8 mouse cellular contexts compared by ENCODE assay signal in genomic region chr3:90586906-90587305, GRCm38 (mm10). TPM values are rescaled to one million over a fixed set of nuclear protein-coding genes. Genes with fewer than 3 reads are reported as not detected.
DNase-seq lines count a peak whose midpoint lies in the region; ATAC-seq and TF ChIP-seq lines count a peak whose summit lies in the region.

No protein-coding gene starts in this region.

- H3K79me2 ChIP-seq in liver, adult 2 months (ENCODE audit: control insufficient read depth, insufficient read depth, low read length): no peaks in the 10 kb centered on the region

- H3K27ac ChIP-seq in ES-E14 (ENCODE audit: insufficient read depth, low read depth, low read length, poor library complexity, severe bottlenecking): no peak overlapping the region
- peak overlapping the region; percentile 55 for H3K27ac ChIP-seq in heart, embryonic 16.5 days (ENCODE audit: low read length)
- no peak overlapping the region for H3K27ac ChIP-seq in liver, adult 2 months (replicated peaks; ENCODE audit: insufficient read depth, low read depth, low read length)
- peak overlapping the region; percentile 71 for H3K27ac ChIP-seq in small intestine, adult 2 months (ENCODE audit: insufficient read depth, low read depth, low read length)

- no peak overlapping the region for H3K9ac ChIP-seq in ES-E14 (ENCODE audit: insufficient read depth, low read depth, low read length, poor library complexity, severe bottlenecking)
- peak overlapping the region; percentile 38; the same call in 1 of the 2 replicates for H3K9ac ChIP-seq in heart, embryonic 16.5 days (ENCODE audit: low read length)
- H3K9ac ChIP-seq in liver, adult 2 months (ENCODE audit: low read depth, low read length): no peak overlapping the region

- no peak for TF ChIP-seq POLR2A in liver, adult 2 months (IDR thresholded peaks at IDR 0.05; ENCODE audit: extremely low read depth, insufficient read depth, low read length)
- no peak for TF ChIP-seq POLR2A in small intestine, adult 2 months (IDR thresholded peaks at IDR 0.05; ENCODE audit: low read depth, low read length)

- no peak for TF ChIP-seq CTCF in liver, adult 2 months (IDR thresholded peaks at IDR 0.05; ENCODE audit: low read depth, low read length)
- TF ChIP-seq CTCF in small intestine, adult 2 months (IDR thresholded peaks at IDR 0.05; ENCODE audit: extremely low read depth, insufficient read length, insufficient replicate concordance, low read depth, low read length): no peak

- H3K4me2 ChIP-seq in heart, embryonic 16.5 days (ENCODE audit: low read depth, low read length): no peak overlapping the region

- in situ Hi-C loops in ES-E14 (cut with MboI; ENCODE audit: low sequenced_read_pairs in 2 of 2, unreplicated experiment in 2 of 2): no loop called here

- peaks cover 3 to 15% of the 10 kb centered on the region in 2 experiments; a peak in 1 of 4 replicates for H3K4me1 ChIP-seq in ES-E14 (ENCODE audit: control insufficient read depth in 2 of 2, insufficient read depth in 2 of 2, low read length in 2 of 2, poor library complexity in 1 of 2)
- peaks cover 9% of the 10 kb centered on the region; the same call in 1 of the 2 replicates for H3K4me1 ChIP-seq in heart, embryonic 16.5 days (ENCODE audit: control insufficient read depth, insufficient read depth, low read length)
- no peaks in the 10 kb centered on the region for H3K4me1 ChIP-seq in liver, adult 2 months (ENCODE audit: control insufficient read depth, insufficient read depth, low read length)
- peaks cover 30% of the 10 kb centered on the region for H3K4me1 ChIP-seq in small intestine, adult 2 months (ENCODE audit: control insufficient read depth, insufficient read depth, insufficient read length, low read length)

- DNase-seq in ES-E14 (ENCODE audit: low read depth, low spot score): peak; percentile 58
- peak; percentile 86 for DNase-seq in adrenal gland, postnatal 25 days
- DNase-seq in liver, adult 2 months (ENCODE audit: extremely low read depth, low read depth, low spot score): peak; percentile 6
- DNase-seq in urinary bladder, postnatal 4 days (ENCODE audit: low spot score in 2 of 2): peak; percentile 84 to 85
- no peak for DNase-seq in retina, embryonic 14.5 days (ENCODE audit: low spot score)
- DNase-seq in right cerebral cortex, postnatal 25 days: no peak

- peak; percentile 67 for ATAC-seq in heart, embryonic 16.5 days (replicated peaks; ENCODE audit: extremely low read depth, insufficient read depth, low FRiP score)

- no peaks in the 10 kb centered on the region for H3K27me3 ChIP-seq in heart, embryonic 16.5 days (ENCODE audit: control insufficient read depth, insufficient read depth, low read length)
- no peaks in the 10 kb centered on the region for H3K27me3 ChIP-seq in liver, adult 2 months (ENCODE audit: control insufficient read depth, insufficient read depth, low read length)
- H3K27me3 ChIP-seq in small intestine, adult 2 months (ENCODE audit: control insufficient read depth, insufficient read depth, low read length): no peaks in the 10 kb centered on the region

- H3K9me3 ChIP-seq in ES-E14 (ENCODE audit: control insufficient read depth, insufficient read depth, low read depth, low read length): no peaks in the 10 kb centered on the region
- 0 out of 2 replicates have a peak, but pooled peaks cover 2% of the 10 kb centered on the region for H3K9me3 ChIP-seq in heart, embryonic 16.5 days (replicated peaks; ENCODE audit: control insufficient read depth, low read length)

- no peaks in the 10 kb centered on the region for H3K36me3 ChIP-seq in ES-E14 (ENCODE audit: control insufficient read depth, insufficient read depth, low read length, poor library complexity, severe bottlenecking)
- H3K36me3 ChIP-seq in heart, embryonic 16.5 days (ENCODE audit: control insufficient read depth, insufficient read depth): no peaks in the 10 kb centered on the region
- H3K36me3 ChIP-seq in liver, adult 2 months (ENCODE audit: control insufficient read depth, insufficient read depth, low read length): no peaks in the 10 kb centered on the region
- no peaks in the 10 kb centered on the region for H3K36me3 ChIP-seq in small intestine, adult 2 months (ENCODE audit: control insufficient read depth, insufficient read depth, low read length)

- no peak overlapping the region for H3K4me3 ChIP-seq in ES-E14 (ENCODE audit: insufficient read depth in 1 of 2, low read depth in 1 of 2, low read length in 2 of 2, poor library complexity in 1 of 2, severe bottlenecking in 1 of 2)
- no peak overlapping the region for H3K4me3 ChIP-seq in heart, embryonic 16.5 days (ENCODE audit: low read length)
- H3K4me3 ChIP-seq in liver, adult 2 months (ENCODE audit: insufficient read depth, low read depth, low read length): no peak overlapping the region
- 0 out of 2 replicates have a peak overlapping the region, but pooled peaks have one; percentile 2 for H3K4me3 ChIP-seq in small intestine, adult 2 months (ENCODE audit: low read depth, low read length)

- WGBS in heart, embryonic 16.5 days: 40% methylated on average over 10 of the region's 10 CpGs
- WGBS in liver, adult 2 months: 74% methylated on average over 10 of the region's 10 CpGs
- WGBS in small intestine, adult 2 months: 15% methylated on average over 10 of the region's 10 CpGs

TF ChIP-seq in ES-E14, 5 proteins besides CTCF, POLR2A, EP300 and RAD21:
- TF ChIP-seq HCFC1 (IDR thresholded peaks at IDR 0.05; ENCODE audit: borderline replicate concordance, insufficient read depth, low read length): no peak
- TF ChIP-seq ZNF384 (IDR thresholded peaks at IDR 0.05; ENCODE audit: low read depth, low read length): no peak
- no peak for TF ChIP-seq CHD2 (IDR thresholded peaks at IDR 0.05; ENCODE audit: low read depth, low read length)
- TF ChIP-seq MAFK (IDR thresholded peaks at IDR 0.05; ENCODE audit: insufficient read depth, low read depth, low read length): no peak
- TF ChIP-seq ZC3H11A (IDR thresholded peaks at IDR 0.05; ENCODE audit: borderline replicate concordance, low read depth, low read length): no peak
TF ChIP-seq in ES-E14: peak in this region for 0.

RNA-seq across cellular contexts. Expression of gene S100a2, which starts 3.1 kb away (rescaled TPM):
- total RNA-seq in ES-E14 (2012; rRNA removed): not detected in 2 replicates
- total RNA-seq in adrenal gland, postnatal 25 days (2021): not detected in 2 replicates
- polyA plus RNA-seq in heart, embryonic 16.5 days (2015; fragmentation: Nextera tagmentation; extraction: Ambion mirVana): not detected in 2 replicates
- total RNA-seq in liver, adult 2 months (2014; rRNA removed): not detected in 2 replicates
- polyA plus RNA-seq in liver, adult 2 months (2012; rRNA removed): not detected in 2 replicates
- polyA plus RNA-seq in small intestine, adult 2 months (2012; rRNA removed): not detected in 2 replicates

RNA-seq across cellular contexts. Expression of gene Gm42674, which starts 14.8 kb away (rescaled TPM):
- not detected in 2 replicates for total RNA-seq in ES-E14 (2012; rRNA removed)
- total RNA-seq in adrenal gland, postnatal 25 days (2021): not detected in 2 replicates
- polyA plus RNA-seq in heart, embryonic 16.5 days (2015; fragmentation: Nextera tagmentation; extraction: Ambion mirVana): not detected in 2 replicates
- not detected in 2 replicates for total RNA-seq in liver, adult 2 months (2014; rRNA removed)
- not detected in 2 replicates for polyA plus RNA-seq in liver, adult 2 months (2012; rRNA removed)
- polyA plus RNA-seq in small intestine, adult 2 months (2012; rRNA removed): not detected in 2 replicates

RNA-seq across cellular contexts. Expression of gene S100a4, which starts 16.7 kb away (rescaled TPM):
- 2.0 and 6.9 TPM in 2 replicates for total RNA-seq in ES-E14 (2012; rRNA removed)
- 7.3 and 11.2 TPM in 2 replicates for total RNA-seq in adrenal gland, postnatal 25 days (2021)
- 5.8 and 11.8 TPM in 2 replicates for polyA plus RNA-seq in heart, embryonic 16.5 days (2015; fragmentation: Nextera tagmentation; extraction: Ambion mirVana)
- total RNA-seq in liver, adult 2 months (2014; rRNA removed): 2.8 and 2.9 TPM in 2 replicates
- polyA plus RNA-seq in liver, adult 2 months (2012; rRNA removed): 0.87 and 1.0 TPM in 2 replicates
- polyA plus RNA-seq in small intestine, adult 2 months (2012; rRNA removed): 1.8 and 3.7 TPM in 2 replicates

RNA-seq across cellular contexts. Expression of gene S100a5, which starts 21.4 kb away (rescaled TPM):
- total RNA-seq in ES-E14 (2012; rRNA removed): not detected in 2 replicates
- not detected in 2 replicates for total RNA-seq in adrenal gland, postnatal 25 days (2021)
- polyA plus RNA-seq in heart, embryonic 16.5 days (2015; fragmentation: Nextera tagmentation; extraction: Ambion mirVana): not detected in 2 replicates
- total RNA-seq in liver, adult 2 months (2014; rRNA removed): not detected in 2 replicates
- polyA plus RNA-seq in liver, adult 2 months (2012; rRNA removed): not detected in 2 replicates
- polyA plus RNA-seq in small intestine, adult 2 months (2012; rRNA removed): not detected in 2 replicates

RNA-seq across cellular contexts. Expression of gene S100a6, which starts 25.8 kb away (rescaled TPM):
- 488 and 912 TPM in 2 replicates for total RNA-seq in ES-E14 (2012; rRNA removed)
- 14.2 and 31.3 TPM in 2 replicates for total RNA-seq in adrenal gland, postnatal 25 days (2021)
- polyA plus RNA-seq in heart, embryonic 16.5 days (2015; fragmentation: Nextera tagmentation; extraction: Ambion mirVana): 56.9 and 61.6 TPM in 2 replicates
- total RNA-seq in liver, adult 2 months (2014; rRNA removed): 2.4 and 3.6 TPM in 2 replicates
- 4.7 and 8.1 TPM in 2 replicates for polyA plus RNA-seq in liver, adult 2 months (2012; rRNA removed)
- polyA plus RNA-seq in small intestine, adult 2 months (2012; rRNA removed): 234 and 369 TPM in 2 replicates

Comparison
In these comparisons a context has a peak if more than half of its experiments do, and no peak if none do; other contexts are left out.
1. DNase-seq: peak in ES-E14 (single experiment), adrenal gland, postnatal 25 days (single experiment), liver, adult 2 months (single experiment) and urinary bladder, postnatal 4 days (2 of 2); none in retina, embryonic 14.5 days (single experiment) and right cerebral cortex, postnatal 25 days (single experiment).
2. H3K27ac ChIP-seq: peak in heart, embryonic 16.5 days (single experiment) and small intestine, adult 2 months (single experiment); none in ES-E14 (single experiment) and liver, adult 2 months (single experiment).